Mouse (Mus musculus) cortical plate, adult 2 months (tissue): Measurements from ENCODE around the gene Aldh16a1.
"Not testable (repeated sequence)": the region's sequence is repeated elsewhere in the genome, so short reads cannot be mapped to it uniquely, and the experiment has no call there.

ENCODE experiments used
- CTCF ChIP-seq: fragments of 200-500 bp; IDR thresholded peaks from 2 replicates; pipeline ENCODE4 v1.5.1; 2011; ENCODE audit warnings: mild to moderate bottlenecking, control low read depth, low read length; ENCODE audit not compliant: insufficient read depth; ENCODE audit errors: extremely low read depth
- POLR2A ChIP-seq: fragments of 200-500 bp; IDR thresholded peaks from 2 replicates; pipeline ENCODE4 v1.6.1; 2011; ENCODE audit warnings: mild to moderate bottlenecking, low read length, control low read depth; ENCODE audit not compliant: insufficient read depth; ENCODE audit errors: extremely low read depth

DNA sequence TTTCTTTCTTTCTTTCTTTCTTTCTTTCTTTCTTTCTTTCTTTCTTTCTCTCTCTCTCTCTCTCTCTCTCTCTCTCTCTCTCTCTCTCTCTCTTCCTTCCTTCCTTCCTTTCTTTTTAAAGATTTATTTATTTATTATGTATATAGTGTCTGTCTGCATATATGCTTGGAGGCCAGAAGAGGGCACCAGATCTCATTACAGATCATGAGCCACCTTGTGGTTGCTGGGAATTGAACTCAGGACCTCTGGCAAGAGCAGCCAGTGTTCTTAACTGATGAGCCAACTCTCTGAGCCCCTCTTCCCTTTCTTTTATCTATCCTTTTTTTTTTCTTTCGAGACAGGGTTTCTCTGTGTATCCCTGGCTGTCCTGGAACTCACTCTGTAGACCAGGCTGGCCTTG lies 19.4 kb upstream of the Aldh16a1 start:
- TF ChIP-seq CTCF = peak; percentile 35
- not testable (repeated sequence) for TF ChIP-seq POLR2A
